Mouse (Mus musculus): ENCODE measurements around the gene Nobox.

Gene Nobox

GRCm38 (mm10) chr6:43309454-43309853 is at the start of gene Nobox:
Gene Nobox, minus strand, starts transcription at chr6:43309554.
- no peak for DNase-seq (ENCODE audit: low read depth, low spot score)

- DNase-seq (ENCODE audit: low read depth, low spot score) = no peak
These were observed 45.3 kb upstream of the Nobox start for GRCm38 (mm10) chr6:43354562-43355241.

- no peak for DNase-seq (ENCODE audit: low read depth, low spot score)
These were observed 44.1 kb upstream of the Nobox start for GRCm38 (mm10) chr6:43353446-43353845.

GRCm38 (mm10) chr6:43349083-43349482 is 39.7 kb upstream of the Nobox start:
- DNase-seq (ENCODE audit: low read depth, low spot score) = no peak

- no peak for DNase-seq (ENCODE audit: low read depth, low spot score)
These were observed 38.3 kb upstream of the Nobox start for GRCm38 (mm10) chr6:43347637-43348036.

GRCm38 (mm10) chr6:43343006-43343405 is 33.7 kb upstream of the Nobox start:
- no peak for DNase-seq (ENCODE audit: low read depth, low spot score)

GRCm38 (mm10) chr6:43342386-43342785 is 33.0 kb upstream of the Nobox start:
- no peak for DNase-seq (ENCODE audit: low read depth, low spot score)

GRCm38 (mm10) chr6:43338804-43339203 is 29.4 kb upstream of the Nobox start:
- DNase-seq (ENCODE audit: low read depth, low spot score) = no peak

GRCm38 (mm10) chr6:43337491-43337961 is 28.2 kb upstream of the Nobox start:
- DNase-seq (ENCODE audit: low read depth, low spot score) = no peak

- DNase-seq (ENCODE audit: low read depth, low spot score) = no peak
These were observed 26.4 kb upstream of the Nobox start for GRCm38 (mm10) chr6:43335619-43336234.

- no peak for DNase-seq (ENCODE audit: low read depth, low spot score)
These were observed 24.1 kb upstream of the Nobox start for GRCm38 (mm10) chr6:43333479-43333878.

GRCm38 (mm10) chr6:43312961-43313656 is 3.8 kb upstream of the Nobox start:
- no peak for DNase-seq (ENCODE audit: low read depth, low spot score)

GRCm38 (mm10) chr6:43312546-43312945 is 3.2 kb upstream of the Nobox start:
- DNase-seq (ENCODE audit: low read depth, low spot score) = no peak

GRCm38 (mm10) chr6:43310071-43310470 is 717 bp upstream of the Nobox start:
- DNase-seq (ENCODE audit: low read depth, low spot score) = no peak

- DNase-seq (ENCODE audit: low read depth, low spot score) = peak; percentile 70
These were observed 11.9 kb downstream of the Nobox start for GRCm38 (mm10) chr6:43297508-43297850.

GRCm38 (mm10) chr6:43296798-43297507 is 12.4 kb downstream of the Nobox start:
- DNase-seq (ENCODE audit: low read depth, low spot score) = peak; percentile 71

GRCm38 (mm10) chr6:43295908-43296307 is 13.4 kb downstream of the Nobox start:
- no peak for DNase-seq (ENCODE audit: low read depth, low spot score)

- no peak for DNase-seq (ENCODE audit: low read depth, low spot score)
These were observed 16.2 kb downstream of the Nobox start for GRCm38 (mm10) chr6:43293175-43293574.

- DNase-seq (ENCODE audit: low read depth, low spot score) = no peak
These were observed 16.8 kb downstream of the Nobox start for GRCm38 (mm10) chr6:43292471-43293076.

- no peak for DNase-seq (ENCODE audit: low read depth, low spot score)
These were observed 17.3 kb downstream of the Nobox start for GRCm38 (mm10) chr6:43292041-43292440.

GRCm38 (mm10) chr6:43280481-43280880 is 28.9 kb downstream of the Nobox start:
- DNase-seq (ENCODE audit: low read depth, low spot score) = no peak

GRCm38 (mm10) chr6:43278247-43278646 is 31.1 kb downstream of the Nobox start:
- peak; percentile 6 for DNase-seq (ENCODE audit: low read depth, low spot score)

Data from telencephalon, adult 2 months (tissue).